Mouse (Mus musculus) liver, embryonic 11.5 days (tissue): ENCODE measurements around the gene Sh3d19. TPM values are rescaled to one million over a fixed set of nuclear protein-coding genes. Genes with fewer than 3 reads are reported as not detected.
"Not testable (repeated sequence)": the region's sequence is repeated elsewhere in the genome, so short reads cannot be mapped to it uniquely, and the experiment has no call there.

Experiments used
- ATAC-seq: fragments of 200-750 bp; cut with Nextera tagmentation; replicated peaks from 2 replicates; pipeline ENCODE4 v1.8.0; 2017; ENCODE audit warnings: moderate number of reproducible peaks, mild to moderate bottlenecking, moderate TSS enrichment, moderate library complexity; ENCODE audit not compliant: low FRiP score
- DNase-seq: peaks from one replicate; pipeline ENCODE4 v3.0.0-alpha.2; 2017; ENCODE audit warnings: low spot score
- H3K27ac ChIP-seq: fragments of 300-500 bp; sonication (generic); 2 replicates; pipeline ENCODE4 v1.5.1; 2014; ENCODE audit warnings: mild to moderate bottlenecking, low read depth, low read length, control low read depth
- H3K27me3 ChIP-seq: fragments of 300-500 bp; sonication (generic); replicated peaks from 2 replicates; pipeline ENCODE4 v1.6.1; 2014; ENCODE audit warnings: low read length, mixed read lengths; ENCODE audit not compliant: control insufficient read depth, insufficient read depth
- H3K36me3 ChIP-seq: fragments of 300-500 bp; sonication (generic); 2 replicates; pipeline ENCODE4 v1.6.1; 2014; ENCODE audit warnings: mild to moderate bottlenecking, low read length, moderate library complexity, mixed read lengths; ENCODE audit not compliant: control insufficient read depth, insufficient read depth
- H3K4me1 ChIP-seq: fragments of 300-500 bp; sonication (generic); replicated peaks from 2 replicates; pipeline ENCODE4 v1.6.1; 2014; ENCODE audit warnings: low read length, mixed read lengths; ENCODE audit not compliant: control insufficient read depth, insufficient read depth
- H3K4me2 ChIP-seq: fragments of 300-500 bp; sonication (generic); 2 replicates; pipeline ENCODE4 v1.6.1; 2014; ENCODE audit warnings: mild to moderate bottlenecking, control low read depth, moderate library complexity
- H3K4me3 ChIP-seq: fragments of 300-500 bp; sonication (generic); 2 replicates; pipeline ENCODE4 v1.5.1; 2014; ENCODE audit warnings: low read depth, low read length, control low read depth
- H3K9ac ChIP-seq: fragments of 300-500 bp; sonication (generic); 2 replicates; pipeline ENCODE4 v1.6.1; 2014; ENCODE audit warnings: low read depth, low read length, control low read depth
- H3K9me3 ChIP-seq: fragments of 300-500 bp; sonication (generic); 2 replicates; pipeline ENCODE4 v1.6.1; 2016; ENCODE audit warnings: low read length, inconsistent platforms, mixed read lengths; ENCODE audit not compliant: control insufficient read depth
- WGBS: fragments of 180-500 bp; shearing (Covaris S2); extraction: QIAGEN DNeasy Blood & Tissue Kit; methylation state at CpG from one replicate; pipeline ENCODE4 v1.1.7; 2014; 5-methylcytosine and 5-hydroxymethylcytosine counted together
- polyA plus RNA-seq: library from polyadenylated mRNA; unstranded; fragments of >200 nt; fragmentation: Nextera tagmentation; extraction: Ambion mirVana; gene quantifications from 2 replicates; pipeline ENCODE4 v1.2.1, GENCODE M21; 2014

The Sh3d19 gene
- polyA plus RNA-seq, 1 experiment from 2014 or later = 20.7 TPM

DNA sequence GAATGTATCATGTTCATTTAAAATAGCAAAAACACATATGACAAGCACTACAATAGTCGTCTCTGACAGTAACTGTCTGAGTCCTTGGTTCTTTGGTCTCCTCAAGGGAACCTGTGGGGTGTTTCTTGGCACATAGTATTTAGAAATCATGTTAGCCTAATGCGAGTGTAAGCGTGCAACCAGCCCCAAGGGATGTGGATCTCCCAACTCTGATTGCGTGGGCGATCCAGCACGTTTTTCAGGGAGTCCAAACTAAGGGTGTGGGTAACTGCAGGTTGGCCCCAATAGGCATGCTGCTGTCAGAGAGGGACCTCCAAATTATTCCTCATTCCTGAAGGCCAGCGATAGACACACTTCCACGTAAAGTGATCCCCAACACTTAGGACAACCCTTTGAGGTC lies 1.9 kb upstream of the Sh3d19 start:
- Histone ChIP-seq H3K4me2 (no peak overlapping the region), H3K36me3 (no peaks in the 10 kb centered on the region), H3K27ac (no peak overlapping the region), H3K4me1 (peaks cover 6% of the 10 kb centered on the region), H3K27me3 (no peaks in the 10 kb centered on the region), H3K9ac (no peak overlapping the region), H3K4me3 (no peak overlapping the region), H3K9me3 (no peaks in the 10 kb centered on the region)
- DNase-seq = no peak
- ATAC-seq = no peak
- WGBS = 90% methylated on average over 8 of the region's 8 CpGs

DNA sequence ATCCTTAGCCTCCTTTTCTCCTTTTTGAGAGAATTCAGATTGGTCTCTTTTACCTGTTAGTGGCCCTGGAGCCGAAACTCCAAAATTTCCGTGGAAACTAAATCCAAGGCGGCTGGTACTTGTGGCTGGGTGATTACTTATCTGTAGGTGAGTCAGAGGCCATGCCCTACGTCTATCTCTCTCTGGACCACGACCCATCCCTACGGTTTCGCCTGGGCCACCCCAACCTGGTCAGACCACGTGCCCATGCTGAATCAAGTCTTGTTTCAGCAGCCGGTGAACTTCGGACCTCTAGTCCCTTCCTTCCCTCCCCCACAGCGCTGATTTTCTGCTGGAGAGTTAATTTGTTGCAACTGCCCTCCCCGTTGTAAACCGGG lies 678 bp downstream of the Sh3d19 start:
- H3K4me2 ChIP-seq = peak overlapping the region; percentile 93
- ATAC-seq (peak; percentile 67), DNase-seq (peak; percentile 60)
- peak overlapping the region; percentile 58 for H3K27ac ChIP-seq
- H3K4me1 ChIP-seq = peaks cover 6% of the 10 kb centered on the region
- peak overlapping the region; percentile 84 for H3K4me3 ChIP-seq
- no peaks in the 10 kb centered on the region for H3K36me3 ChIP-seq
- WGBS = under 1% methylated on average over 13 of the region's 13 CpGs
- no peaks in the 10 kb centered on the region for H3K27me3 ChIP-seq
- H3K9ac ChIP-seq = peak overlapping the region; percentile 80
- no peaks in the 10 kb centered on the region for H3K9me3 ChIP-seq

DNA sequence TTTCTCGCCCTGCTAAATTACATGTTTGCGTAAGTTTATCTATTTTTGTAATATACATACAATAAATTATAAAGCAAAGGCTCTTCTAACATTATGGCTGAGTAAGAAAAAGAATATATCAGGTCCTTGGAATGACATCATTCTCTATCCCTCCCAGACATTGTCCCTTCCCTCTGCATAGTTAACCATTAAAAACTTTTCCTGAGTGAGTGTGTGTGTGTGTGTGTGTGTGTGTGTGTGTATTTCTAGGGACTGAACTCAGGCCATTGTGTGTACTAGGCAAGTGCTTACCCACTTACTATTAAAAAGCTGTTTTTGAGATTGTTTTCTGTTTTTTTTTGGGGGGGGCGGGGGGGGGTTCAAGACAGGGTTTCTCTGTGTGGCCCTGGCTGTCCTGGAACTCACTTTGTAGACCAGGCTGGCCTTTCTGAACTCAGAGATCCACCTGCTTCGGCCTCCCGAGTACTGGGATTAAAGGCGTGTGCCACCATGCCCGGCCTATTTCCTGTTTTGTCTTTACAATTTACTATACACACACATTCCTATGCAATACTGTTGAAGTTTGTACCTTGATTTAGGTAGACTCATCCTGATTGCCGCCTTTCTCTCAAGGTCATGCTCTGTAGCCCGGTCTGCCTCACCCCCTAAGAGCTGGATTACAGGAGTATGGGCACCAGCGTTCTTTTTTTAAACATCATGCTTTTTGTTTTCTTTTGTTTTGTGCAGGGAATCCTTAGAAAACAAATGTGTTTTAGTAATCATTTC lies 2.6 kb downstream of the Sh3d19 start:
- ATAC-seq = no peak
- Histone ChIP-seq H3K4me1 (peaks cover 6% of the 10 kb centered on the region), H3K4me2 (peak overlapping the region; percentile 93; the same call in 1 of the 2 replicates), H3K4me3 (no peak overlapping the region), H3K27me3 (no peaks in the 10 kb centered on the region), H3K27ac (no peak overlapping the region), H3K9me3 (no peaks in the 10 kb centered on the region), H3K36me3 (no peaks in the 10 kb centered on the region), H3K9ac (no peak overlapping the region)
- WGBS = 85% methylated on average over 10 of the region's 10 CpGs
- DNase-seq = no peak

DNA sequence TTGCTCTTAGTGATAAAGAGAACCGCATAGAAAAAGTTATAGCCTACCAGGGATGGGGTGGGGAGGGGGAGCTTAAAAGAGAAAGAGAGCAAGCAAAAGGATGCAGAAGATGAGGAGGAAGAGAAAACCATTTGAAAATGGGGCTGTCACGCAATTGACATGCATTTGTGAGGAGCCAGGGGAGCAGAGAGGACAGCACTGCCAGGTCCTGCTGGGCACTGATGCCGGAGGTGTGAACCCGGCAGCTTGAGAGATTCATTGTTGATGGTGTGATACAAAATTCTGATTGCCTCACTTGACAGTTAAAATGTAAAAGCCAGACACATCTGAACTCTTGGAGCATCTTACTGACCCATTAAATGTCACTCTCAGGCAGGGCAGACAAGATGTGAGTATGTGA lies 3.5 kb downstream of the Sh3d19 start:
- ATAC-seq (no peak), DNase-seq (no peak)
- Histone ChIP-seq H3K9me3 (no peaks in the 10 kb centered on the region), H3K36me3 (no peaks in the 10 kb centered on the region), H3K9ac (no peak overlapping the region), H3K4me2 (no peak overlapping the region), H3K27me3 (no peaks in the 10 kb centered on the region), H3K4me1 (peaks cover 5% of the 10 kb centered on the region), H3K4me3 (no peak overlapping the region), H3K27ac (no peak overlapping the region)
- WGBS = 77% methylated on average over 4 of the region's 4 CpGs

DNA sequence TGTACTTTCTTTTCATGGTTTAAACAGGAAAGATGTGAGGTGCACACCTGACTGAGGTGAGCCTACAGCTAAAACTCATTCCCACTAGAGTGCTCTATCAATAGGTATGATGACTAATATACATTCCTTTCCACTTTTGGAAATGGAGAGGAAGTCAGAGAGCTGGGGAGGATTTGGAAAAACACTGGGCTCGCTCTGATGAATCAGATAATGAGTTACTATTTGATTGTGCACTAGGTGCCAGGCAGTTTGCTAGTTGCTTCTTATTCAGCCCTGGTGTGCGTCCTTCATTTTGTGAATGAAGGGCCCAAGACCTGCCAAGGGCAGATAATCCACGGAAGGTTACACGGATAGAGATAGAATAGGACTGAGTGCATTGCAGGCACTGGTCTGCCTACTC lies 9.1 kb downstream of the Sh3d19 start:
- ATAC-seq = no peak
- WGBS = 88% methylated on average over 4 of the region's 4 CpGs

DNA sequence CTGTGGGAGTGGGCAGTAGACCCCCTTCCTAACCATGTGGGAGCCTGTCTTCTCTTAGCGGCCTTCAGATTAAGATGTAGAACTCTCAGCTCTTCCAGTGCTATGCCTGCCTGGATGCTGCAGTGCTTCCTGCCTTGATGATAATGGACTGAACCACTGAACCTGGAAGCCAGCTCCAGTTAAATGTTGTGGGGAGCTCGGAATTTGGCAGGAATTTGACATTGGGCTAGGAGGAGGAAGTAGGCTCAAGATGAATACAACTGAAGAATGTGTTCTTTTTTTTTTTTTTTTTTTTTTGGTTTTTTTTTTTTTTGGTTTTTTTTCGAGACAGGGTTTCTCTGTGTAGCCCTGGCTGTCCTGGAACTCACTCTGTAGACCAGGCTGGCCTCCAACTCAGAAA lies 10.9 kb downstream of the Sh3d19 start:
- H3K27me3 ChIP-seq = not testable (repeated sequence)

More for the DNA sequence above, 9.1 kb downstream of the Sh3d19 start:
- Histone ChIP-seq H3K27me3 (no peaks in the 10 kb centered on the region), H3K4me2 (no peak overlapping the region), H3K36me3 (no peaks in the 10 kb centered on the region), H3K27ac (no peak overlapping the region), H3K4me3 (no peak overlapping the region), H3K4me1 (no peaks in the 10 kb centered on the region; the same call in none of the 2 replicates), H3K9me3 (no peaks in the 10 kb centered on the region), H3K9ac (no peak overlapping the region)
- no peak for DNase-seq

DNA sequence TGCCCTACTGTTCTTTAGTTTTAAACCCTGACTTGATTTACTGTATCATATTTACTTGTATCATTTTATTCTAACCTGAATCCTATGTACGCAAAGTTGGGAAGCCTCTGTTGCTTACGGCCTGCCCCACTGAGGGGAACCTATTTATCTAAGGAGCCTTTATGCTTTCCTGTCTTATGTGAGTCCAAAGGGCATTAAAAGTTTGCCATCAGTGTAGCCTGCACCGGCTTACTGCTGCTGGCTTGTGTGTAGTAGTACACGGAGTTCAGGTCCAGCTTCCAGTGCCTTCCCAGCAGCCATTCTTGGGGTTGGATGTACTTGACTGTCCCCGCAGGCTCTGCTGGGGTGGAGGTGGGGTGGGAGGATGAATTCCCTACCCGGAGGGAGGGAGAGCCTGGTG lies 13.6 kb downstream of the Sh3d19 start:
- Histone ChIP-seq H3K36me3 (no peaks in the 10 kb centered on the region), H3K4me3 (no peak overlapping the region), H3K9ac (no peak overlapping the region), H3K4me1 (peaks cover under 1% of the 10 kb centered on the region; the same call in 1 of the 2 replicates), H3K9me3 (no peaks in the 10 kb centered on the region), H3K4me2 (no peak overlapping the region), H3K27ac (no peak overlapping the region), H3K27me3 (no peaks in the 10 kb centered on the region)
- 87% methylated on average over 6 of the region's 6 CpGs for WGBS
- DNase-seq = no peak
- no peak for ATAC-seq

More for the DNA sequence above, 10.9 kb downstream of the Sh3d19 start:
- WGBS = 81% methylated on average over 3 of the region's 3 CpGs
- not testable (repeated sequence) for DNase-seq, H3K4me1 ChIP-seq, H3K27ac ChIP-seq, H3K9me3 ChIP-seq, H3K9ac ChIP-seq, H3K36me3 ChIP-seq, H3K4me3 ChIP-seq, ATAC-seq, H3K4me2 ChIP-seq

DNA sequence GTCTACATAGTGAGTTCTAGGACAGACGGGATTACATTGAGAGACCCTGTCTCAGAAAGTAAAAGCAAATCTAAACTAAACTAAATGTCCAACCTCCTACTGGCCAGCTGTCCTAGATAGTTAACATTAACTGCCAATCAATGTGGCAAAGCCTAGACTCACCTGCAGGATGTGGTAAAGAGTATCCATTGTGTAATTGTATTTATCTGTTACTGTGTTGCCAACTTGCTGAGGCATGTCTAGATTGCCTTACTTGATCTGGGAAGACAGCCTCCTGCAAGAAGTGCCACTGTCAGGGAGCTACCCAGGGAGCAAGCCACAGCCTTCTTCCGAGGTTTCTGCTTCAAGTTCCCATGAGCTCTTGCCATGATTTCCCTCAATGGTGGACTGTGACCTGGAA lies 16.3 kb downstream of the Sh3d19 start:
- no peak for ATAC-seq
- H3K9ac ChIP-seq = no peak overlapping the region

More for the DNA sequence above, 16.3 kb downstream of the Sh3d19 start:
- H3K4me1 ChIP-seq = peaks cover 22% of the 10 kb centered on the region
- H3K36me3 ChIP-seq = no peaks in the 10 kb centered on the region
- H3K4me3 ChIP-seq = no peak overlapping the region
- H3K4me2 ChIP-seq = no peak overlapping the region
- H3K27ac ChIP-seq = no peak overlapping the region
- 78% methylated on average over 2 of the region's 2 CpGs for WGBS
- DNase-seq = no peak
- H3K27me3 ChIP-seq = no peaks in the 10 kb centered on the region
- H3K9me3 ChIP-seq = no peaks in the 10 kb centered on the region
